Mouse (Mus musculus): ENCODE measurements around the gene Rdm1. TPM values are rescaled to one million over a fixed set of nuclear protein-coding genes. Genes with fewer than 3 reads are reported as not detected.
"Not testable (repeated sequence)": the region's sequence is repeated elsewhere in the genome, so short reads cannot be mapped to it uniquely, and the experiment has no call there.

Gene Rdm1
- polyA plus RNA-seq (2012; rRNA removed) = 13.7 and 13.9 TPM in 2 replicates

DNA sequence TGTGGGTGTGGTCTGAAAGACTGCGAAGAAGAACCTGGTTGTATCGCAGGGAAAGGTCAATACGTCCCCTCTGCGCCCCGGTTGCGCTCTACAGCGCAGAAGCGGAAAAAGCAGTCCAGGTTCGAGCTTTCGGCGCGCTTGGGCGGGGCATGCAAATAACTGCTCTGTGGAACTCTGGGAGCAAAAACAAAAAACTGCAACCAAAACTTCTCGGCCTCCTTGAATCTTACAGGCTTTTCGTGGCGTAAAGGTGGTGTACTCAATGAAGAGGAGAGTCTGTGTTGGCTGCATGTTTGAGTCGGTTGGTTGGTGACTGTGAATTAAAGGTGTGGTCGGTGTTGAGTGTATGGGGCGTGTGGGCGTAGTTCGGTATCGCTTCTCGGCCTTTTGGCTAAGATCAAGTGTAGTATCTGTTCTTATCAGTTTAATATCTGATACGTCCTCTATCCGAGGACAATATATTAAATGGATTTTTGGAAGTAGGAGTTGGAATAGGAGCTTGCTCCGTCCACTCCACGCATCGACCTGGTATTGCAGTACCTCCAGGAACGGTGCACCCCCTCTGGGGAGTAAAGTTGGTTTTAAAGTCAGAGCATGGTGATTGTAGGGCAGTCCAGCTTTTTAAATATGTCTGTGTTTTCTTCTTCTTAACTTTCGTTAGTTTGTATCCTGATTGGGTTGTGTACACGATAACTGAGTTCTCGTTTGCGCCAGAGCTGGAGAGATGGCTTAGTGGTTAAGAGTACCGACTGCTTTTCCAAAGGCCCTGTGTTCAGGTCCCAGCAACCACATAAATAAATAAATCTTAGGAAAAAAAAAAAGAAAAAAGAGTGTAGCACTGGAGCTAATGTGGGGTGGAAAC is at the start of gene Rdm1:
TSS of gene Rdm1 (plus strand) at position 201 of the 862 bp plus-strand sequence.
- no peak within 1 kb of the TSS for H3K27ac ChIP-seq (ENCODE audit: insufficient read depth, low read length)
- peak; percentile 75; the same call in 1 of the 2 replicates for TF ChIP-seq POLR2A (IDR thresholded peaks at IDR 0.05; ENCODE audit: borderline replicate concordance, insufficient read depth, low read length)
- TF ChIP-seq CTCF (IDR thresholded peaks at IDR 0.05; ENCODE audit: borderline replicate concordance, insufficient read depth, low read depth, low read length) = no peak
- peak within 1 kb of the TSS; percentile 69 for H3K4me3 ChIP-seq (replicated peaks; ENCODE audit: insufficient read depth, low read depth, low read length)
- no peaks in the 10 kb centered on the region for H3K27me3 ChIP-seq (ENCODE audit: control insufficient read depth, insufficient read depth, low read length)
- under 1% methylated on average over 34 of the region's 34 CpGs for WGBS
- no peaks in the 10 kb centered on the region for H3K4me1 ChIP-seq (ENCODE audit: control insufficient read depth, insufficient read depth, low read length)
- peak; percentile 77 to 78 for DNase-seq

- Histone ChIP-seq H3K27me3 (ENCODE audit: control insufficient read depth, insufficient read depth, low read length) (no peaks in the 10 kb centered on the region), H3K4me1 (ENCODE audit: control insufficient read depth, insufficient read depth, low read length) (no peaks in the 10 kb centered on the region; the same call in 1 of the 2 replicates), H3K4me3 (replicated peaks; ENCODE audit: insufficient read depth, low read depth, low read length) (no peak overlapping the region), H3K27ac (ENCODE audit: insufficient read depth, low read length) (no peak overlapping the region)
- DNase-seq = no peak
- TF ChIP-seq CTCF (IDR thresholded peaks at IDR 0.05; ENCODE audit: borderline replicate concordance, insufficient read depth, low read depth, low read length) (no peak), POLR2A (IDR thresholded peaks at IDR 0.05; ENCODE audit: borderline replicate concordance, insufficient read depth, low read length) (no peak)
- 73% methylated on average over 6 of the region's 6 CpGs for whole genome bisulfite sequencing
Measured at GRCm38 (mm10) chr11:101581081-101581764, 45.8 kb upstream of the Rdm1 start.

DNA sequence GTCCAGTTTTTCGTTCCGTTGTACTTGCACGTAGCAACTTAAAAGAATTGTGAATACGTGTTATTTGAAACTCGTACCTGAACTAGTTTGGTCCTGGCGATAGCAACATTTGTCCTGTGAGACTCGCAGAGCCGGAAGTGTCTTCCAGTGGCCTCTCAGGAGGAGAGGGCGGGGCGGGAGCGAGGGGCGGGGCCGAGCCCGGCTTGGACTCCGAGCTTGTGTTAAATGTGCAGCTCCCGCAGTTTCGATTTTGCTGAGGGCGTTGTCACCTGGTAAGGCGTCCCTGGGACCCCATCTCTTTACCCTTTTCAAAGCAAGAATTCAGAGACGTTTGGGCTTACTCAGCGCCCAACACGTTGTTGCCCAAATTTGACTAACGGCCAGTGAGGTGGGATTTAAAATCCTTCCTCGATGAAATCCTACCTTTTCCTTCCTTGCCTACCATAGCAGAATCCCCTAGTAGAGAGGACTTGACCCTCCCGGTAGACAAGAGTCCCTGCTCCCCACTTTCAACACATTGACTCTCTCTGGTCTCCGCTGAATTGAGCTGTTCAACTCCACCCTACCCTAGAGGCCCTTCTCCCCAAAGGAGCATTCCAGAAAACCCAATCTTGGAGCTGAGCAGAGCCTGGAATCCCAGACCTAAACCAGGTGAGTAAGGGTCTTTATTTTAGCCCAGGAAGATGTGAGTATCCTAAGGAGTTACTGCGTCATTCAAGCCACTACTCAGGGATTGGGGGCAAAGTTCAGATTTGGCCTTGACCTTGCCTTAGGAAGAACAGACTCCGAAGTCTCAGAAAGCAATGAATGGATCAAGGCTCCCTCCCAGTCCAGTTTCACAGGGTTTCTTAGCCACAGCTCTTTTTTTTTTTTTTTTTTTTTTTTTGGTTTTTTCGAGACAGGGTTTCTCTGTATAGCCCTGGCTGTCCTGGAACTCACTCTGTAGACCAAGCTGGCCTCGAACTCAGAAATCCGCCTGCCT is 44.6 kb upstream of the Rdm1 start, which contains the start of gene Tmem106a:
TSS of gene Tmem106a (plus strand) at position 189 of the 982 bp plus-strand sequence.
- Histone ChIP-seq H3K27ac (ENCODE audit: insufficient read depth, low read length) (no peak within 1 kb of the TSS), H3K27me3 (ENCODE audit: control insufficient read depth, insufficient read depth, low read length) (no peaks in the 10 kb centered on the region), H3K4me1 (ENCODE audit: control insufficient read depth, insufficient read depth, low read length) (no peaks in the 10 kb centered on the region; the same call in 1 of the 2 replicates), H3K4me3 (replicated peaks; ENCODE audit: insufficient read depth, low read depth, low read length) (peak within 1 kb of the TSS; percentile 29)
- TF ChIP-seq CTCF (IDR thresholded peaks at IDR 0.05; ENCODE audit: borderline replicate concordance, insufficient read depth, low read depth, low read length) = no peak
- no peak for TF ChIP-seq POLR2A (IDR thresholded peaks at IDR 0.05; ENCODE audit: borderline replicate concordance, insufficient read depth, low read length)
- DNase-seq = no peak
- 26% methylated on average over 31 of the region's 31 CpGs for WGBS

GRCm38 (mm10) chr11:101583205-101583604 is 43.8 kb upstream of the Rdm1 start:
- DNase-seq = no peak
- no peak for TF ChIP-seq POLR2A (IDR thresholded peaks at IDR 0.05; ENCODE audit: borderline replicate concordance, insufficient read depth, low read length)
- TF ChIP-seq CTCF (IDR thresholded peaks at IDR 0.05; ENCODE audit: borderline replicate concordance, insufficient read depth, low read depth, low read length) = no peak
- no peak overlapping the region for H3K27ac ChIP-seq (ENCODE audit: insufficient read depth, low read length)
- no peaks in the 10 kb centered on the region for H3K27me3 ChIP-seq (ENCODE audit: control insufficient read depth, insufficient read depth, low read length)
- WGBS = 91% methylated on average over 2 of the region's 2 CpGs
- no peaks in the 10 kb centered on the region; the same call in 1 of the 2 replicates for H3K4me1 ChIP-seq (ENCODE audit: control insufficient read depth, insufficient read depth, low read length)
- H3K4me3 ChIP-seq (replicated peaks; ENCODE audit: insufficient read depth, low read depth, low read length) = no peak overlapping the region

- WGBS = 97% methylated on average over 1 of the region's 1 CpGs
- DNase-seq; H3K4me3 ChIP-seq (replicated peaks; ENCODE audit: insufficient read depth, low read depth, low read length); H3K27ac ChIP-seq (ENCODE audit: insufficient read depth, low read length); H3K27me3 ChIP-seq (ENCODE audit: control insufficient read depth, insufficient read depth, low read length); H3K4me1 ChIP-seq (ENCODE audit: control insufficient read depth, insufficient read depth, low read length): not testable (repeated sequence)
Measured at GRCm38 (mm10) chr11:101585031-101585430, 42.0 kb upstream of the Rdm1 start.

- Histone ChIP-seq H3K4me3 (replicated peaks; ENCODE audit: insufficient read depth, low read depth, low read length) (no peak overlapping the region), H3K4me1 (ENCODE audit: control insufficient read depth, insufficient read depth, low read length) (no peaks in the 10 kb centered on the region; the same call in 1 of the 2 replicates), H3K27ac (ENCODE audit: insufficient read depth, low read length) (no peak overlapping the region), H3K27me3 (ENCODE audit: control insufficient read depth, insufficient read depth, low read length) (no peaks in the 10 kb centered on the region)
- no peak for DNase-seq
- WGBS = 74% methylated on average over 4 of the region's 4 CpGs
- TF ChIP-seq POLR2A (IDR thresholded peaks at IDR 0.05; ENCODE audit: borderline replicate concordance, insufficient read depth, low read length) = no peak
- TF ChIP-seq CTCF (IDR thresholded peaks at IDR 0.05; ENCODE audit: borderline replicate concordance, insufficient read depth, low read depth, low read length) = no peak
Measured at GRCm38 (mm10) chr11:101585805-101586204, 41.2 kb upstream of the Rdm1 start.

- no peak overlapping the region for H3K4me3 ChIP-seq (replicated peaks; ENCODE audit: insufficient read depth, low read depth, low read length)
- DNase-seq = no peak
- H3K27me3 ChIP-seq (ENCODE audit: control insufficient read depth, insufficient read depth, low read length) = no peaks in the 10 kb centered on the region
- TF ChIP-seq POLR2A (IDR thresholded peaks at IDR 0.05; ENCODE audit: borderline replicate concordance, insufficient read depth, low read length) (no peak), CTCF (IDR thresholded peaks at IDR 0.05; ENCODE audit: borderline replicate concordance, insufficient read depth, low read depth, low read length) (no peak)
- WGBS = 88% methylated on average over 10 of the region's 10 CpGs
- no peak overlapping the region for H3K27ac ChIP-seq (ENCODE audit: insufficient read depth, low read length)
- H3K4me1 ChIP-seq (ENCODE audit: control insufficient read depth, insufficient read depth, low read length) = no peaks in the 10 kb centered on the region
Measured at GRCm38 (mm10) chr11:101587676-101588075, 39.3 kb upstream of the Rdm1 start.
